Mouse (Mus musculus) lung, embryonic 16.5 days (tissue): ENCODE data around the gene Olfr519. TPM values are rescaled to one million over a fixed set of nuclear protein-coding genes. Genes with fewer than 3 reads are reported as not detected.
A peak's percentile ranks its signal among the peaks of the same experiment; 100 is the strongest.

ENCODE experiments used
- ATAC-seq: fragments of 200-750 bp; cut with Nextera tagmentation; 2 replicates; pipeline ENCODE4 v1.8.0; 2017; ENCODE audit warnings: low read depth, mild to moderate bottlenecking, moderate library complexity
- H3K27ac ChIP-seq: fragments of 300-500 bp; sonication (generic); 2 replicates; pipeline ENCODE4 v1.5.1; 2014; ENCODE audit warnings: mild to moderate bottlenecking, control low read depth, low read length
- H3K27me3 ChIP-seq: fragments of 300-500 bp; sonication (generic); 2 replicates; pipeline ENCODE4 v1.6.1; 2014; ENCODE audit warnings: low read depth, low read length, mixed read lengths; ENCODE audit not compliant: control insufficient read depth, insufficient read depth
- H3K36me3 ChIP-seq: fragments of 300-500 bp; sonication (generic); 2 replicates; pipeline ENCODE4 v1.6.1; 2014; ENCODE audit warnings: low read length; ENCODE audit not compliant: control insufficient read depth, insufficient read depth
- H3K4me1 ChIP-seq: fragments of 300-500 bp; sonication (generic); replicated peaks from 2 replicates; pipeline ENCODE4 v1.6.1; 2014; ENCODE audit warnings: low read length, mixed read lengths; ENCODE audit not compliant: control insufficient read depth, insufficient read depth
- H3K4me2 ChIP-seq: fragments of 300-500 bp; sonication (generic); 2 replicates; pipeline ENCODE4 v1.6.1; 2014; ENCODE audit warnings: low read depth, low read length, control low read depth
- H3K4me3 ChIP-seq: fragments of 300-500 bp; sonication (generic); 2 replicates; pipeline ENCODE4 v1.5.1; 2014; ENCODE audit warnings: mild to moderate bottlenecking, low read length, control low read depth
- H3K9ac ChIP-seq: fragments of 300-500 bp; sonication (generic); 2 replicates; pipeline ENCODE4 v1.6.1; 2014; ENCODE audit warnings: low read length, control low read depth
- H3K9me3 ChIP-seq: fragments of 300-500 bp; sonication (generic); 2 replicates; pipeline ENCODE4 v1.6.1; 2016; ENCODE audit warnings: low read length; ENCODE audit not compliant: control insufficient read depth
- WGBS: fragments of 180-500 bp; shearing (Covaris S2); extraction: QIAGEN DNeasy Blood & Tissue Kit; methylation state at CpG from one replicate; pipeline ENCODE4 v1.1.7; 2014; 5-methylcytosine and 5-hydroxymethylcytosine counted together
- polyA plus RNA-seq: library from polyadenylated mRNA; unstranded; fragments of >200 nt; fragmentation: Nextera tagmentation; extraction: Ambion mirVana; gene quantifications from 2 replicates; pipeline ENCODE4 v1.2.1, GENCODE M21; 2015

The Olfr519 gene
- not detected in 2 replicates for polyA plus RNA-seq

DNA sequence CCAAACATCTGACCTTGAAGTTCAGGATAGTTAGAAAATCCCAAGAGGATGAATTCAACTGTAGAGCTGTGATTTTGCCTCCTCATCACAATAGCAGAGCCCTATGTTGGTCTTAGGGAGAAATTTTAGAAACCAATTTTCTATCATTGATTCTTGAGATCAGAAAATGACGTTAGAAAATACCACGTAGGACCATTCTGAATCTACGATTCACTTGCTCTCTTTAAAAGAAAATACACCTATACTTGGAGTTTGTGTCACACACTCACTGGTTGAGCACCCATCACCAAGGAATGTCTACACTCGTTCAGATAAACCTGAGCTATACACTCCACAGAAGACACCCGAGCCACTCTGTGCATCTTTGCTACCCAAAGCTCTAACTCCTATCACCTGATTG is at the start of gene Olfr519:
TSS of gene Olfr519 (minus strand) at position 101 of the 400 bp plus-strand sequence.
- Histone ChIP-seq H3K9ac (no peak within 1 kb of the TSS), H3K4me2 (no peak within 1 kb of the TSS), H3K27me3 (no peaks in the 10 kb centered on the region), H3K27ac (no peak within 1 kb of the TSS), H3K4me3 (no peak within 1 kb of the TSS), H3K4me1 (no peaks in the 10 kb centered on the region), H3K9me3 (no peaks in the 10 kb centered on the region), H3K36me3 (no peaks in the 10 kb centered on the region)
- ATAC-seq, result no peak
- 80% methylated on average over 5 of the region's 5 CpGs for WGBS

DNA sequence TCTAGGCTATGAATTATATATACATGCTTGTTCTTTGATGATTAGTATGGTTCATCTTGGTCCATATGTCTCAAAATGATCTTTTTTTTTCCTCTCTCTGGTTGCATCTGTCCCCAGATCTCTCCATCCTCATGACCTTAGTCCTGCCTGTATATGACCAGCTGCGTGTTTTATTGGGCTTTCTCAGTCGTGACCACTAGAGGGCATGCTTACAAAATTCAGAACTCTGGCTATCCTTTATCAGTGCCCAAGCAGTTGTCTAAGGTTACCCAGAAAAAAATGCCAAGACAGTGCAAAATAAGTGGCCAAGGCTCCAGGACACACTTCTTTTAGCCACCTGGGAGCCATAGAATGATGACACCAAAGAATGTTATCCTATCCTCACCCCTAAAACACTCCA is 49.8 kb upstream of the Olfr519 start:
- no peak overlapping the region for H3K4me2 ChIP-seq
- no peaks in the 10 kb centered on the region for H3K9me3 ChIP-seq
- H3K4me3 ChIP-seq, result no peak overlapping the region
- H3K36me3 ChIP-seq, result peaks cover 25% of the 10 kb centered on the region
- peak; percentile 49; the same call in 1 of the 2 replicates for ATAC-seq
- peaks cover under 1% of the 10 kb centered on the region; the same call in 1 of the 2 replicates for H3K27me3 ChIP-seq
- H3K4me1 ChIP-seq, result no peaks in the 10 kb centered on the region
- 8% methylated on average over 2 of the region's 2 CpGs for WGBS
- H3K9ac ChIP-seq, result no peak overlapping the region
- H3K27ac ChIP-seq, result no peak overlapping the region

DNA sequence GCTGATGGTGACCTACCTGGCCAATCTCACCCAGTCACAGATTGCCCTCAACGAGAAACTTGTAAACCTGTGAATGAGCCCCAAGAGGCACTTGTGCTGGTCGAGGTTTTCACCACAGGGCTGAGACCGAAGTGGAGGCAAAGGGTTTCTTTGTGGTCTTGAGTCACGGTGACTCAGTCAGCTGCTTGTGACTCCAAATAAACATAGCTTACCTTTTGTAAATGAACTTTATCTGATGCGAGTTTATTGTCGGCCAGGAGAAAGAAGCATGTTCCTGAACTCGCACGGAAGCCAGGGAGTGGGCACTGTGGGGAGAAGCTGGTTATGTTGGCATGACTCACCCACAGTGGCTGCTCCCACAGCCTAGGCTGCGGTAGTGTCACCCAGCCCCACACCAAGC is 47.2 kb upstream of the Olfr519 start:
- Histone ChIP-seq H3K36me3 (peaks cover 37% of the 10 kb centered on the region), H3K27me3 (no peaks in the 10 kb centered on the region), H3K4me1 (no peaks in the 10 kb centered on the region), H3K27ac (no peak overlapping the region), H3K9me3 (no peaks in the 10 kb centered on the region), H3K4me3 (no peak overlapping the region), H3K9ac (no peak overlapping the region), H3K4me2 (no peak overlapping the region)
- 86% methylated on average over 9 of the region's 9 CpGs for WGBS
- ATAC-seq, result no peak

- Histone ChIP-seq H3K9me3 (no peaks in the 10 kb centered on the region), H3K36me3 (peaks cover 31% of the 10 kb centered on the region), H3K27ac (no peak overlapping the region), H3K4me1 (peaks cover 11% of the 10 kb centered on the region), H3K4me2 (no peak overlapping the region), H3K9ac (no peak overlapping the region), H3K4me3 (no peak overlapping the region), H3K27me3 (no peaks in the 10 kb centered on the region)
- ATAC-seq, result no peak
- WGBS, result 95% methylated on average over 4 of the region's 4 CpGs
Observed at GRCm38 (mm10) chr7:108936591-108936990, 42.4 kb upstream of the Olfr519 start.

DNA sequence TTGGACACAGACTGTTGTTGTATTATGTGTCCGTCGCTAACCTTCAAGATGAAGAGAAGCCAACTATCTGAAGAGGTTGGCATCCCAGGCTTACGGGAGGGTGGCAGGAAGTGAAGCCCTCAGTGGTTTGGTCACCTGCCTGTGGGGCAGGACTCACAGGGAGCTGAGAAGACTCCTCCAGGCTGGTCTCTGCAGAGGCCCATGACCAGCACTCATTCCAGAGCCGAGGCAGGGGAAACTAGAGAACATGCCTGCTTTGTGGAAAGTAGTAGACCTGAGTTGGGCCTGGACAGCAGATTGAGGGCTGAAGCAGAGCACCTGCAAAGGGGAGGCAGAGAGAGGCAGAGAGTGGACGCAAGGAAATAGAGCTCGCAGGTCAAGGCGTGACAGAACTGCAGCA is 41.2 kb upstream of the Olfr519 start:
- H3K27me3 ChIP-seq, result no peaks in the 10 kb centered on the region
- 79% methylated on average over 7 of the region's 7 CpGs for WGBS
- peak overlapping the region; percentile 93 for H3K9ac ChIP-seq
- peak overlapping the region; percentile 96 for H3K4me2 ChIP-seq
- H3K4me3 ChIP-seq, result peak overlapping the region; percentile 83
- ATAC-seq, result no peak
- no peaks in the 10 kb centered on the region for H3K9me3 ChIP-seq
- peaks cover 26% of the 10 kb centered on the region for H3K36me3 ChIP-seq
- peaks cover 11% of the 10 kb centered on the region for H3K4me1 ChIP-seq
- H3K27ac ChIP-seq, result no peak overlapping the region

DNA sequence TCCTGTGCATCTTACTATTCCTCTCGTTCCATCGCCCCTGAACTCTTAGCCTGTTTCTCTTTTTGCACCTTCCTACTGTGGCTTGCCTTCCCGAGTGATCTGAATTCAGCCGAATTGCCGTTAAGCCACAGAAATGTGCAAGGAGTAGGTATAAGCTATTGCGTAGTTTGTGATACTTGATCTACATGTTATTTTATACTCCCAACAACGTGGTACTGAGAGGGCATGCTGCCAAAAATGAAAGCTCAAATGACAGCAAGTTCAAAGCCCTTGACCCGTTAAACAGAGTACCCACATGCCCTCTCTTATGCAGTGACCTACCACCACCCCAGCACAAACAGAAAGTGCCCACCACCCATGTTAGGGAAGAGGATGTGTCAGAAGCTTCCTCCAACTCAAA is 40.6 kb upstream of the Olfr519 start:
- ATAC-seq, result no peak
- Histone ChIP-seq H3K9ac (peak overlapping the region; percentile 93), H3K4me1 (peaks cover 11% of the 10 kb centered on the region), H3K27ac (peak overlapping the region; percentile 34), H3K4me3 (peak overlapping the region; percentile 83), H3K36me3 (peaks cover 20% of the 10 kb centered on the region), H3K9me3 (no peaks in the 10 kb centered on the region), H3K27me3 (no peaks in the 10 kb centered on the region), H3K4me2 (peak overlapping the region; percentile 96)
- WGBS, result 1% methylated on average over 8 of the region's 8 CpGs

DNA sequence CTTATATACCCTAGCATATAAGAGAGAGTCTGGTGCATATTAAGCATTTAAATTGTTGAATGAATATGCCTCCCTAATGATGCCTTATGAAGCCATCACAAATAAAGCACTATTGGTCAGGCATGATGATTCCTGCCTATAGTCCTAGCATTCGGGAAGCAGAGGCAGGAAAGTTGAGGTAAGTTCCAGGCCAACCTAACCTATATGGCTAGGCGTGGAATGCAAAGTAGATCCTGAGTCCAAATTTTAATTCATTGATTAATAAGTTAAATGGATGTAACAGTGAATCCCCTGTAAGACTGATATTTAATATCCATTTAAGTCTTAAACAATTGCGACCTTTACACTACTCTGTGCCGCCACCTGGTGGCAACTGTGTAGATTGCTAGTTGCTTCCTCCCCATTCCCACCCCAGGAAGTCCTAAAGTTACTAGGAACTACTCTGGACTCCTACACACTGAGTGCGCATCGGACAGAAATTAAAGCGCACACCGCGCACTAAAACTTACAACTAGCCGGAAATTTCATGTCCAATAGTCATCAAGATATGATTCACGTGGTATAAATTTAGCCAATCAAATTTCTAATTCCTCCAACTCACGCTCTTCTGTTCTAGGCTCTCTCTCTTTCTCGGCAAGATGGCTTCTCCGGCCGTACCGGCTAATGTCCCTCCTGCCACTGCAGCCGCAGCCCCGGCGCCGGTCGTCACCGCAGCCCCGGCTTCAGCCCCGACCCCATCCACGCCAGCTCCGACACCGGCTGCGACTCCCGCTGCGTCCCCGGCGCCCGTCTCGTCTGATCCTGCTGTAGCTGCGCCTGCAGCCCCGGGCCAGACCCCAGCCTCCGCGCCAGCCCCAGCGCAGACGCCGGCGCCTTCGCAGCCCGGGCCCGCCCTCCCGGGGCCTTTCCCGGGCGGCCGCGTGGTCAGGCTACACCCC is 39.8 kb upstream of the Olfr519 start, which contains the start of gene Eif3f:
TSS of gene Eif3f (plus strand) at position 624 of the 938 bp plus-strand sequence.
- Histone ChIP-seq H3K36me3 (peaks cover 14% of the 10 kb centered on the region), H3K9ac (peak within 1 kb of the TSS; percentile 93), H3K4me2 (peak within 1 kb of the TSS; percentile 96), H3K27ac (peak within 1 kb of the TSS; percentile 34), H3K9me3 (no peaks in the 10 kb centered on the region), H3K4me1 (peaks cover 11% of the 10 kb centered on the region), H3K27me3 (no peaks in the 10 kb centered on the region), H3K4me3 (peak within 1 kb of the TSS; percentile 83)
- WGBS, result 1% methylated on average over 50 of the region's 50 CpGs
- peak; percentile 99 for ATAC-seq

GRCm38 (mm10) chr7:108929726-108930393 is 35.6 kb upstream of the Olfr519 start, which contains the start of gene Nlrp10:
TSS of gene Nlrp10 (minus strand) at chr7:108930178.
- ATAC-seq, result no peak
- H3K27me3 ChIP-seq, result no peaks in the 10 kb centered on the region
- no peaks in the 10 kb centered on the region for H3K36me3 ChIP-seq
- H3K4me2 ChIP-seq, result no peak within 1 kb of the TSS
- H3K27ac ChIP-seq, result no peak within 1 kb of the TSS
- no peaks in the 10 kb centered on the region for H3K9me3 ChIP-seq
- H3K9ac ChIP-seq, result no peak within 1 kb of the TSS
- H3K4me1 ChIP-seq, result no peaks in the 10 kb centered on the region; the same call in 1 of the 2 replicates
- no peak within 1 kb of the TSS for H3K4me3 ChIP-seq
- 46% methylated on average over 6 of the region's 6 CpGs for WGBS
